Mouse (Mus musculus): ENCODE data around the gene Rp9. TPM values are rescaled to one million over a fixed set of nuclear protein-coding genes. Genes with fewer than 3 reads are reported as not detected.

The Rp9 gene
- polyA plus RNA-seq, 1 experiment: 56.2 TPM

- no peak for DNase-seq
- WGBS: 67% methylated on average over 5 of the region's 5 CpGs
- H3K4me1 ChIP-seq (ENCODE audit: control insufficient read depth, insufficient read depth, low read length): no peaks in the 10 kb centered on the region
- no peak overlapping the region for H3K4me3 ChIP-seq (replicated peaks; ENCODE audit: extremely low read depth, low read depth, low read length)
- TF ChIP-seq POLR2A (IDR thresholded peaks at IDR 0.05; ENCODE audit: borderline replicate concordance, extremely low read depth, low read depth, low read length) (no peak), CTCF (IDR thresholded peaks at IDR 0.05; ENCODE audit: insufficient read depth, low read length) (no peak)
These were observed 22.3 kb downstream of the Rp9 start for GRCm38 (mm10) chr9:22447213-22447612.

GRCm38 (mm10) chr9:22445123-22445522 lies 24.4 kb downstream of the Rp9 start:
- WGBS: 83% methylated on average over 1 of the region's 1 CpGs

DNA sequence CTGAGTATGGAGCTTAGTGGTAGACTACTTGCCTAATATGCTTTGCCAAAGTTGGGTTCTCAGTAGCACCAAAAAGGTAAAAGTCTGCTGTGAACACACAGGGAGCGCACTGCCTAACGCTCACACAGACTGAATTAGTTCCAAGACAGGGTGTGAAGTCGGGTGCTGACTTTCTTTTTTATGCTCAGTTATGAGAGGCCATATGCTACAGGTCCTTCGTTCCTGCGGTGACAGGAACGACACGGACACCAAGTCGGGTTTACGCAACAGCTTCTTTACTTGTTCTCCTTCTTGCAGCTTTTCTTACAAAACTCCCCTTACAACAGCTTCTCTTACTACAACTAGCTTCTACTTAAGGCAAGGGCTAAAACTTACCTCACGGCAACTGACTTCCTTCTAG lies 26.4 kb downstream of the Rp9 start:
- 81% methylated on average over 10 of the region's 10 CpGs for WGBS
- Histone ChIP-seq H3K4me1 (ENCODE audit: control insufficient read depth, insufficient read depth, low read length) (no peaks in the 10 kb centered on the region), H3K4me3 (replicated peaks; ENCODE audit: extremely low read depth, low read depth, low read length) (no peak overlapping the region)
- TF ChIP-seq POLR2A (IDR thresholded peaks at IDR 0.05; ENCODE audit: borderline replicate concordance, extremely low read depth, low read depth, low read length) (no peak), CTCF (IDR thresholded peaks at IDR 0.05; ENCODE audit: insufficient read depth, low read length) (no peak)
- DNase-seq: no peak

More at GRCm38 (mm10) chr9:22445123-22445522, 24.4 kb downstream of the Rp9 start:
- Histone ChIP-seq H3K4me1 (ENCODE audit: control insufficient read depth, insufficient read depth, low read length) (no peaks in the 10 kb centered on the region), H3K4me3 (replicated peaks; ENCODE audit: extremely low read depth, low read depth, low read length) (no peak overlapping the region)
- TF ChIP-seq CTCF (IDR thresholded peaks at IDR 0.05; ENCODE audit: insufficient read depth, low read length) (no peak), POLR2A (IDR thresholded peaks at IDR 0.05; ENCODE audit: borderline replicate concordance, extremely low read depth, low read depth, low read length) (no peak)
- no peak for DNase-seq

GRCm38 (mm10) chr9:22438826-22439225 lies 30.7 kb downstream of the Rp9 start:
- WGBS: 91% methylated on average over 1 of the region's 1 CpGs

GRCm38 (mm10) chr9:22434101-22434500 lies 35.4 kb downstream of the Rp9 start:
- 88% methylated on average over 2 of the region's 2 CpGs for WGBS
- TF ChIP-seq POLR2A (IDR thresholded peaks at IDR 0.05; ENCODE audit: borderline replicate concordance, extremely low read depth, low read depth, low read length) (no peak), CTCF (IDR thresholded peaks at IDR 0.05; ENCODE audit: insufficient read depth, low read length) (no peak)
- no peak for DNase-seq
- H3K4me1 ChIP-seq (ENCODE audit: control insufficient read depth, insufficient read depth, low read length): no peaks in the 10 kb centered on the region
- H3K4me3 ChIP-seq (replicated peaks; ENCODE audit: extremely low read depth, low read depth, low read length): no peak overlapping the region

More at GRCm38 (mm10) chr9:22438826-22439225, 30.7 kb downstream of the Rp9 start:
- TF ChIP-seq POLR2A (IDR thresholded peaks at IDR 0.05; ENCODE audit: borderline replicate concordance, extremely low read depth, low read depth, low read length) (no peak), CTCF (IDR thresholded peaks at IDR 0.05; ENCODE audit: insufficient read depth, low read length) (no peak)
- DNase-seq: no peak
- H3K4me3 ChIP-seq (replicated peaks; ENCODE audit: extremely low read depth, low read depth, low read length): no peak overlapping the region
- no peaks in the 10 kb centered on the region for H3K4me1 ChIP-seq (ENCODE audit: control insufficient read depth, insufficient read depth, low read length)

GRCm38 (mm10) chr9:22433221-22433620 lies 36.3 kb downstream of the Rp9 start:
- no peak overlapping the region for H3K4me3 ChIP-seq (replicated peaks; ENCODE audit: extremely low read depth, low read depth, low read length)
- H3K4me1 ChIP-seq (ENCODE audit: control insufficient read depth, insufficient read depth, low read length): no peaks in the 10 kb centered on the region
- no peak for DNase-seq
- 75% methylated on average over 2 of the region's 2 CpGs for WGBS
- TF ChIP-seq CTCF (IDR thresholded peaks at IDR 0.05; ENCODE audit: insufficient read depth, low read length) (no peak), POLR2A (IDR thresholded peaks at IDR 0.05; ENCODE audit: borderline replicate concordance, extremely low read depth, low read depth, low read length) (no peak)

DNA sequence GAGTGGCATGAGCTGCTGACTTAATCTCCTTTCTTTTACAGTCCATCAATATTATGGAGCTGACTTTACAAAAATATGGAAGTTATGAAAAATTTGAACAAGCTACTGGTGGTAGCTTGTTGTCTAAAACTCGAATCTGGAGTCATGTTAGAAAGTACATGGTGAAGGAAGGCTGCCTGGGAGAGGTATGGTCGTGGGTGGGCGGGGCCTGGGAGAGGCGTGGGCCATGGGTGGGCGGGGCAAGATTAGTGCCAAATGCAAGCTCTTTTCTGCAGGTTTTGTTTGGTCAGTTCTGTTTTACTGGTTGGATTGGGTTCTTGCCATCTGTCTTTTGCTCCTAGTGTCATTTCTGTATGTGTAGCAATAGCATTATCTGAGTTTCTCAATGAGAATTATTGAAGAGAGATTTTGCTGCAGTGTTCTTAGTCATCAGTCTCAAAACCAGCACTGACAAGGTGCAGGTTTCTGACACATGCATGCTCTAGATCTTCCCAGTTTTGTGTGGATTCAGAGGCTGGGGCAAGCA lies 39.2 kb downstream of the Rp9 start:
- no peak for DNase-seq
- Histone ChIP-seq H3K4me1 (ENCODE audit: control insufficient read depth, insufficient read depth, low read length) (no peaks in the 10 kb centered on the region), H3K4me3 (replicated peaks; ENCODE audit: extremely low read depth, low read depth, low read length) (no peak overlapping the region)
- 24% methylated on average over 5 of the region's 5 CpGs for WGBS
- TF ChIP-seq POLR2A (IDR thresholded peaks at IDR 0.05; ENCODE audit: borderline replicate concordance, extremely low read depth, low read depth, low read length) (no peak), CTCF (IDR thresholded peaks at IDR 0.05; ENCODE audit: insufficient read depth, low read length) (no peak)

GRCm38 (mm10) chr9:22429533-22430241 lies 39.9 kb downstream of the Rp9 start:
- no peaks in the 10 kb centered on the region for H3K4me1 ChIP-seq (ENCODE audit: control insufficient read depth, insufficient read depth, low read length)
- WGBS: 28% methylated on average over 15 of the region's 15 CpGs
- TF ChIP-seq CTCF (IDR thresholded peaks at IDR 0.05; ENCODE audit: insufficient read depth, low read length): no peak
- no peak for TF ChIP-seq POLR2A (IDR thresholded peaks at IDR 0.05; ENCODE audit: borderline replicate concordance, extremely low read depth, low read depth, low read length)
- DNase-seq: no peak
- no peak overlapping the region for H3K4me3 ChIP-seq (replicated peaks; ENCODE audit: extremely low read depth, low read depth, low read length)

GRCm38 (mm10) chr9:22428666-22429410 lies 40.7 kb downstream of the Rp9 start:
- no peak for DNase-seq
- Histone ChIP-seq H3K4me1 (ENCODE audit: control insufficient read depth, insufficient read depth, low read length) (no peaks in the 10 kb centered on the region), H3K4me3 (replicated peaks; ENCODE audit: extremely low read depth, low read depth, low read length) (no peak overlapping the region)
- 87% methylated on average over 14 of the region's 14 CpGs for WGBS
- TF ChIP-seq CTCF (IDR thresholded peaks at IDR 0.05; ENCODE audit: insufficient read depth, low read length): no peak
- TF ChIP-seq POLR2A (IDR thresholded peaks at IDR 0.05; ENCODE audit: borderline replicate concordance, extremely low read depth, low read depth, low read length): no peak

Measured in lung, adult 2 months (tissue).